Mouse (Mus musculus): ENCODE data around the gene Psph.
A peak's percentile ranks its signal among the peaks of the same experiment; 100 is the strongest.
"Not testable (repeated sequence)": the region's sequence is repeated elsewhere in the genome, so short reads cannot be mapped to it uniquely, and the experiment has no call there.

The Psph gene

GRCm38 (mm10) chr5:129786818-129787790 is at the start of gene Psph:
Gene Psph, minus strand, starts transcription at chr5:129787449.
- peak; percentile 98 for DNase-seq (ENCODE audit: low read depth, low spot score)

GRCm38 (mm10) chr5:129790591-129790990 is 3.3 kb upstream of the Psph start:
- DNase-seq (ENCODE audit: low read depth, low spot score): not testable (repeated sequence)

GRCm38 (mm10) chr5:129787818-129788593 is 757 bp upstream of the Psph start:
- no peak for DNase-seq (ENCODE audit: low read depth, low spot score)

- DNase-seq (ENCODE audit: low read depth, low spot score): no peak
These were observed 1.1 kb downstream of the Psph start for GRCm38 (mm10) chr5:129786161-129786560.

DNA sequence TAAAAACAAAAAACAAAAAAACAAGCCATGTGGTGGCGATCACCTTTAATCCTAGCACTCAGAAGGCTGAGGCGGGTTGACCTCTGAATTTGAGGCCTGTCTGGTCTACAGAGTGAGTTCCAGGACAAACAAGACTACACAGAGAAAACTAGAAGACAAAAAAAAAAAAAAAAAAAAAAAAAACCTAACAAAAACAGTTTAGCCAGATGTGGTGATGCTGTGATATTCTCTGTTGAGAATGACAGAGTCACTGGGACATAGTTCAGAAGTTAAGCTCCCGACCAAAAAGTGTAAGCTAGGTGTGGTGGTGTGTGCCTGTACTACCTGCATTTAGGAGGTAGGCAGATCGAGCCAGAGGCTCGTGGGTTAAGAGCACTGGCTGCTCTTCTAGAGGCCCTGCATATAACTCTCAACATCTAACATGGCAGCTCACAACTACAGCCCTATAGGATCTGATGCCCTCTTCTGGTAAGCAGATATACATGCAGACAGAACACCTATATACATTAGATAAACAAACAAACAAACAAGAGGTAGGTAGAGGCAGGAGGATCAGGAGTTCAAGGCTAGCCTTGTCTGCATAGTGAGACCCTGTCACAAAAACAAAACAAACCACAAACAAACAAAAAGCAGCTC is 1.9 kb downstream of the Psph start:
- no peak for DNase-seq (ENCODE audit: low read depth, low spot score)

DNA sequence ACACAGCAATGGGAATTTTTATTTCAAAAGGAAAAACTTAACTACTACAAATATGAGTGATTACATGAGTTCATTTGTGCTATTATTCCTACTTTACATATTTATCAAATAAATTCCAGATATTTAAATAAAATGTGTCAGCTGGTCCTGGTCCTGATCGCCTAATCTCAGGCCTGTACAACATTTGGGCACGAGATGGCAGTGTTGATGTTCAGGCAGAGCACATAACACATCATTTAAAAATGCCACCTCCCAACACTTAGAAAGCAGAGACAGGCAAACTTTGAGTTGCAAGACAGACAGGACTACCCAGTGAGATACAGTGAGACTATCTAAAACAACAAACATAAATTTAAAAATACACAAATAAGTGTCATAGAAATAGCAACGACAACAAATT is 5.0 kb downstream of the Psph start:
- no peak for DNase-seq (ENCODE audit: low read depth, low spot score)

- no peak for DNase-seq (ENCODE audit: low read depth, low spot score)
These were observed 7.1 kb downstream of the Psph start for GRCm38 (mm10) chr5:129780131-129780530.

GRCm38 (mm10) chr5:129778996-129779716 is 8.1 kb downstream of the Psph start:
- DNase-seq (ENCODE audit: low read depth, low spot score): peak; percentile 40

DNA sequence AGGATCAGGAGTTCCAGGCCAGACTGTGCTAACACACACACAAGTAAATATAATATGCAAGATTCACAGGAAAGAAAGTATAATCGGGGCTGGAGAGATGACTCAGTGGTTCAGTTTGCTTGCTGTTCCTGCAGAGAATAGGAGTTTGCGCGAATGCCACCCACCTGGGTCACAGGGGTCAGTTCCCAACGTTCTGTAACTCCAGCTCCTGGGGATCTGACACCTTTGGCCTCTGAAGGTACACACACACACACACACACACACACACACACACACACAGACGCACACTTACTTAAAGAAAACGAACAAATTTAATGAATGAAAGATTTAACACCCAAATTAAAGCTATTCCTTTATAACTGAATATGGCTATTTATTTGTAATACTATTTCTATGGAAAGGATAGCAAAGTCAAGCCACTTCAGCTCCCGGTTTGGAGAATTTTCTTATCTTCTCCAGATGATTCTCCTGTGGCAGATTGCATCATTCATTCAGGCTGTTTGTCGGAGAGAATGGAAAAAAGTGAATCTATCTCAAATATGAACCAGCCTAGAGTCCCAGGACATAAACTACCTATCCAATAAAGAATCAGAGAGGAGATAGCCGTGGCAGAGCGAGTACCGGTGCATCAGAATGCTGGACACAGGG is 8.8 kb downstream of the Psph start:
- no peak for DNase-seq (ENCODE audit: low read depth, low spot score)

DNA sequence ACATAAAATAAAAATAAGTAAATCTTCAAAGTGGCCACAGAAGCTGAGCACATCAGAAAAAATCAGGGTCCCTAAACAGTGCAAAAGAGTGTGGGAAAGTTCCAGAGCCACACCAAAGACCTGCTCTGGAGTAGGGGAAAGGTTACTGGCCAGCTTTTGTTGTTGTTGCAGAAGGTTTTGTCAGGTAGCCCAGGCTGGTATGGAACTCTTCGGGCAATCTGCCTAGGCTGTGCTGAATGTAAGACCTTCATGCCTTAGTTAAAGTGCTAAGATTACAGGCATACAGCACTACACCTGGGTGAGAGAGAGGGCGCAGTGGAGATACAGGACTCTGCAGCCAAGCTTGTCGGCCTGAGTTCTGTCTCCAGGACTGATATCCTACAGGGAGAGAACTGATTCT is 12.6 kb downstream of the Psph start:
- no peak for DNase-seq (ENCODE audit: low read depth, low spot score)

DNA sequence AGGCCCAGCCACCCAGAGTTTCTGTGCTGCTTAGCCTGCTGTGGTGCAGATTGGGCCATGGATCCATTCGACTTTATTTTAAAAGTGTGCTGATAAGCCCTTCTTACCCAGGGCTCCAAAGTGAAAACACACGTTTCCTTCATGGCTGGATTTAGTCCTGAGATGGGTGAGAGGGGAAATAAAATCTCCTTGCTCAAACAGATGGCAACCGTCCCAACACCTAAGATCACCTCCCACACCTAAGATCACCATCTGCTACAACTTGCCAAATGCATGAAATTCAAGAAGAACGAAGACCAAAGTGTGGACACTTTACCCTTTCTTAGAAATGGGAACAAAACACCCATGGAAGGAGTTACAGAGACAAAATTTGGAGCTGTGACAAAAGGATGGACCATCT is 13.9 kb downstream of the Psph start:
- not testable (repeated sequence) for DNase-seq (ENCODE audit: low read depth, low spot score)

DNA sequence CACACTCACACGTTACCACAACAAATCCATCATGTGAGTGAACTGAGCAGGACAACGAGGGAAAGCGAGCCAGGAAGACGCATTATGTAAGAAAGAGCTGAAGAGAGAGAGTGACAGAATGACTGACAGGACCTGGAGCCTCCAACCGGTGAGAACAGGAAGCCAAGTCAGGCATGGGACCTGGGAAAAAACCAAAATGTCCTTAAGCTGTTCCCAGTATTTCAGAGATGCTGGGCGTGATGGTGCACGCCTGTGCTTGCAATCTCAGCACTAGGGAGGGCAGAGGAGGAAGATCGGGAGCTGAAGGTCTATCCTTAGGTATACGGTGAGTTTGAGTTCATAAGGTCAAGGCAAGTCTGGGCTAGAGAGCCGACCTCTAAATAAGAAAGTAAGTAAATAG is 14.8 kb downstream of the Psph start:
- no peak for DNase-seq (ENCODE audit: low read depth, low spot score)

- DNase-seq (ENCODE audit: low read depth, low spot score): no peak
These were observed 16.6 kb downstream of the Psph start for GRCm38 (mm10) chr5:129770443-129771355.

GRCm38 (mm10) chr5:129761865-129762540 is 25.2 kb downstream of the Psph start:
- peak; percentile 9 for DNase-seq (ENCODE audit: low read depth, low spot score)

DNA sequence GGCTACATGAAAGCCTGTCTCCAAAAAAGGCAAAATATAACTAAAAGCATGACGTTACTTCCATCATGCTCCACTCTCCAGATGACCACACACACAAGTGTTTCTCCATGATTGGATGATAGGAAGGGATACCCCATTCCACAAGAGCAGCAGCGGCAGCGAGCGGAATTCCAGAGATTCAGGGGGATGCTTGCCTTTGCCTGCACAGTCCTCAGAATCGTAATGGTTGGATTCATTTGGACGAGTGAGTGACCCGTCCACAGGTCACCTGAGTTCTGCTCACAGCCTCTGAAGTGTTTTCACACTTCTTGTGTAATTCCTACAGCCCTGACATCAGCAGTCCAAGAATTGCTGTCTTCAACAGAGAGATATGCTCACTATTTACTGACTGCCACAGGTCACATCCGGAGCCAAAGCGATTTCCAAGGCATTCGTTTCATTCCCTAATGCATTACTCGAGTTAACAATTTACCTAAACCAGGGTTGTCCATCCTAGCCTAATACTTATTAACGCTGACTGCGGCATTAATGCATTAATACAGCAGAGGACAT is 27.2 kb downstream of the Psph start:
- DNase-seq (ENCODE audit: low read depth, low spot score): no peak

- no peak for DNase-seq (ENCODE audit: low read depth, low spot score)
These were observed 30.4 kb downstream of the Psph start for GRCm38 (mm10) chr5:129756886-129757285.

DNA sequence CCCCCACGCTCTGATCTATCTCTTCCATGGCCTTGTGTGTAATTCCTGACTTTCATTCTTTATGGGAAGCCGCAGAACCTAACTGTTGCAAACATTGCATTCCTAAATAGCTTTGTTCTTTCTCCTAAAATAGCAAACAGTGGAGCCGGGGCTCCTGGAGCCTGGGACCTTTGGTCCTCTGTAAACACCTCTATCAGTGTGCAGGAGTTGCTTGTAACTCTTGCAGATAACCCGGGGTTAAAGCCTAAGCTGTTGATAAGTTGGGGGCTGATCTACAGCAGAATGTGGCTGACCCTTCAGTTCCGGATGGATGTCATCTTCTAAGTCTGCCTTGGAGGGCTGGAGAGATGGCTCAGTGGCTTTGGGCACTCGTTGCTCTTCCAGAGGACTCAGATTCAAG is 43.2 kb downstream of the Psph start:
- no peak for DNase-seq (ENCODE audit: low read depth, low spot score)

GRCm38 (mm10) chr5:129742903-129743488 is 44.3 kb downstream of the Psph start:
- no peak for DNase-seq (ENCODE audit: low read depth, low spot score)

DNA sequence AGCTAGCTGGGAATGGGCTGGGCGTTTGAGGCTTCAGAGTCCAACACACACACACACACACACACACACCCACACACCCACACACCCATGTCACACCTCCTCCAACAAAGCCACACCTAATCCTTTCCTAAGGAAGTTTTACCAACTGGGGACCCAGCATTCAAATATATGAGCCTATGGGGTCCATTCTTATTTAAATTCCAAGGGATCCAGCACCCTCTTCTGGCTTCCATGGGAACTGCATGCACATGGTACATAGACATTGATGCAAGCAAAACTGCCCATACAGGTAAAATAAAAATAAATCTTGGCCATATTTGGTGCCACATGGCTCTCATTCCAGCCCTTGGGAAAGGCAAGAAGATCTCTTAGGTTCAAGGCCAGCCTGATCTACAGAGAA is 46.3 kb downstream of the Psph start:
- no peak for DNase-seq (ENCODE audit: low read depth, low spot score)
